Mouse (Mus musculus) embryo, embryonic 11 days (tissue): Measurements from ENCODE around the gene Mgat5.

Source experiments
- DNase-seq: peaks from one replicate; pipeline ENCODE4 v3.0.0-alpha.2; 2015

Gene Mgat5

DNA sequence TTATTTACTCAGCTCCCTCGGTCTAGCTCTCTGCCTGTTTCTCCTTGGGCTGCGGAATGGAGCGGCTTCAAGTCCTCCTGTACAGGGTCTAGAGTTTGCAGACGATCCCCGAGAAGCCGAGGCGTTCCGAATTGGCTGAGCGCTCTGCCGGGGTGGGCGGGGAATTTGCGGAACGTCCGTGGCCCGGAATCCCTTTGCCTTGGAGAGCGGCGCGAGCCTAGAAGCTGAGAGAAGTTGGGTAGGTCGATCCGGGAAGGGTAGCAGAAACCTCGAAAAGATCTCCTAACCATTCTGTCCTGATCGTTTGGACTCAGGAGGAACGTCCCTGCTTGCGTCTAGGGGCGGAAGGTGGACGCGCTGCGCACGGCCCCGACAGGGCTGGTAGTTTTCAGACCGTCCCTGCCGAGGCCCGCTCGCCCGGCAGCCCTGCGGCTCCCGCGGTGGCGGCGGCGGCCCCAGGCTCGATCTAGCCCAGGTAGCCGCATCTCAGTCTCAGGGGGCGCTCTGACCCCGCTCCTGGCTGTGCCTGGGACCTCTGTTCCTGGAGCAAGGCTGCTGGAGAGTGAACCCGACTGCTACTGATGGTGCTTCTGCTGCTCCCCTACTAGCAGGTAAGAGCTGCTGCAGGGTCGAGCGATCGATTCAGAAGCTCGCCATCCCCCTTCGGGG lies at the start of gene Mgat5:
TSS of gene Mgat5 (plus strand) at position 199 of the 669 bp plus-strand sequence.
- peak; percentile 96 for DNase-seq

DNA sequence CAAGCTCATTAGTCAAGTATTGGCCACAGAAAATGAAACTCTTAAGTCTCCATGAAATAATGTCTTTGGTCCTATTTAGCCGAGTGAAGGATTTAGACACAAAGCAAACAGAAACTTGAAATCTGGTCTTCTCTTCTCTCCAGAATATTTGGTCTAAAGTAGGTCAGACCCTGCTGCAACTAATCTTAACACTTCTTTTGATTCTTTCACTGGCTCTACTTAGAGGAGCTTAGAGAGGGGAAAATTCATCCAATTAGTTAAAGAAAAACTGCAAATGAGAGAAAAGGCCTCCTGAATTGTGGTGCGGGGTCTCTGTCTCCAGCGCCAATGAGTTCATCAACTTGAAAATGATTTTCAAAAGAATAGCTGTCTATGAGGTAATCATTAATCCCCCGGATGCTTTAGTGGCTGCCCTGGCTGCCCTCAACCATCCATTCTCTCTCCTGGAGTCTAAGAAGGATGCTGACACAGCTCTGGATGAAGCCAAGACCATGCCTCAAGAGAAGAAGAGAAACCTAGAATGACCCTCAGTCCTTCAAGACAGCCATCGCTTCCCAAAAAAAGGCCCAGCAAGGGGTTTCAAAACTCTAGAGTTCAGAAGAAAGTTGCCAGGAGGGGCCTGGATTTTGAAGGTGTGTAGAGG lies 44.6 kb upstream of the Mgat5 start:
- DNase-seq = no peak

DNA sequence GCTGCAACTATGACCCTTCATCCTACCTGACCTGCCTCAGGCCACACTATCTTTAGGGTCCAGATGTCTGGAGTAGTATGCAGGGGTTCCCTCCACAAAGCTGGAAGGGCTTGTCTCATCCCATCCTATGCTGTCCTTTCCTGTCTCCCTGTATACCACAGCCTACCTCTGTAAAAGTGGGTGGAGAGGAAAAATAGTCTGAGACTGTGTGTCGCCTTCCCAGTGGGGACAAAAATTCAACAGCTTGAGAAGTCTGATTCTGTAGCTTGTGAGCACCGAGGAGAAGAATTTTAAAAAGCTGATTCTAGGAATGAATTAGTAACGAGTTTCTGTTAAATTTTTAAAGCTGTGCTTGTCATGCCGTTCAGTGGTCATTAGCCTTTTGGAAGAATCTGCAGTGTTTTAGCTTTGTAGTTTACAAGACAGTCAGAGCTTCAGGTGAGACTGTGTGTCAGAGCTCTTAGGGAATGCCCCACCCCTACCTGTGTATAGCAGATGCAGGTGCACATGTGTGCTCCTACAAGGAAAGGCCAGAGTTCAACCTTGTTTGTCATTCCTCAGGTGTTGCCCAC lies 40.1 kb upstream of the Mgat5 start:
- DNase-seq = no peak

DNA sequence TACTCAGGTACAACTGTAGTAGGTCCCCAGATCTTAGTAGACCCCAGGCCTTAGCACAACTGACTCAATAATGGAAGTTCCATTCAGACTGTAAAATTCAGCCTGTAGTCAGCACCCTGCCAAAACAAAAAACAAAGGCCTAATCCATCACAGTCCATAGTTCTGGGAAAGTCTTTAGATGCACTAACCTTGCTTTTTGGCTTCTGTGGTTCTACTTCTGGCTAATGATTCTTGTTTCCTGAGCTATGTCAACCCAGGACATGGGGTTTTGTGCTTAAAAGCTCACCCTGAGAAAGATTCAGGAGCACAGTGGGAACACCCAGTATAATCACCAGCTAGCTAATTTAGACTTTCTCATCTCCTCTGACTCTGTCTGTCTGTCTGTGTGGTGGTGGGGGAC lies 38.3 kb upstream of the Mgat5 start:
- no peak for DNase-seq

DNA sequence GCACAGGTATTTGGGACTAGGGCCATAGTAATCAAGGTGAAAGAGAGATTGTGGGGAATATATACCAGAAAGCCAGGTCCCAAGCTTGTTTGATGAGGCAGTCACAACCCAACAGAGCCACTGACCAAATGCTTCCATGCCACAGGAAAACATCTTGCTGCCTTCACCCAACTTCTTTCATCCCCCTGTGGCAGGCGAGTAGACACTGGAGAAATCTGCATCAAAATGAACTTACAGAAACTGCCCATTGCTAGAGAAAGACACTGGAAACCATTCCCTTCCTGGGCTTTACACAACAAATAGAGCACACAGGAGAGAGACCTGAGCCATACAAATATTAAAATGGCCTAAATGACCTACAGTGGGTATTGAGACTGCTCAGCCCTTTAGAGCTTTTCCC lies 37.2 kb upstream of the Mgat5 start:
- DNase-seq = no peak

DNA sequence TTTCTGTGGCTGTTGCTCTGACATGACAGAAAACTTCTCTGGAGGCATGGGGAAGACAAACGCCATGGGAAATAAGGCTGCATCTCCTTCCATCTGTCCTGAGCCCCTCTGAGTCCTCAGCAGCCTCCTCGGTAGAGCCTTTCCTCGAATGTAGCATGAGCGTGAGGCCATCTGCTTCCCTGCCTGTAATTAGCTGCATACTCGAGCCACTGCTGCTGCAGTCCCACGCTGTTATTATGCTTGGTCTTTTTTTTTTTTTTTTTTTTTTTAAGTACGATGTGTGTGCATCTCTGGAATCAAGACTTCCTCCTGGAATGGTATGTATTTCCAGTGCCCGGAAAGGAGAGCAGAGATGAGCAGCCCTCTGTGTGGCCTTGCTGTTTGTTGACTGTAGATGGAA lies 36.6 kb upstream of the Mgat5 start:
- DNase-seq = peak; percentile 9

DNA sequence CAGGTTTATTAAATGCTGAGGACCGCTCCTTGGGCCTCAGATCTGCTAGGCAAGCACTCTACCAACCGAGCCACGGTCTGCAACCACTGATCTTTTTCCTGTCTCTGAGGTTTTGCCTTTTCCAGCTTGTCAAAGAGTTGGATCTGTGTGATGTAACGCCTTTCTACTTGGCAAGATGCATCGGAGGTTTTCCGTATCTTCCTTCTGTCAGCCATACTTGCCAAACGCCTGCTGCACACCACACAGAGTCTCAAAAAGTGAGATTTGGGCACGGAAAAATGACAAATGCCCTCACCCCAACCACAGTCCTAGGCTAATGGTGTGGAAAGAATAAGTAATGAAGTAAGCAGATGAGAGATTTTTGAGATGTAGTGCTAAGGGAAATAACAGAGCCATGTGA lies 35.3 kb upstream of the Mgat5 start:
- no peak for DNase-seq

DNA sequence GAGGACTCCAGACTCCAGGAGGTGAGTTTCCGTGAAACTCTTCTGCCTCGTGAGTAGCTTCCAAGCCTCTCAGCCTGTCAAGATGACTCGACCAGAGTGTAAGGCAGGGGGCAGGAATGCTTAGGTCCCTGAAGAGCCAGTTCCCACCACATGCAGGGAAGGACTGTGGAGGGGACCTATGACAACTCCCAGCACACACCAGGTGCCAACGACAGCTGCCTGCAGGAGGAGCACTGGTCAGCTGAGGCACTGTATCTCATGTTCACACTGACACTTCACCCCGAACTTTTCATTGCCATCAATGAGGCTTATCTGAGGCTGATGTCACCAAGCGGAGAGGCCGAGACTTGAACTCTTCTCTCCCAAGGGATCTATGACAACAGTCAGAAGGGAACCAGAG lies 33.5 kb upstream of the Mgat5 start:
- no peak for DNase-seq

DNA sequence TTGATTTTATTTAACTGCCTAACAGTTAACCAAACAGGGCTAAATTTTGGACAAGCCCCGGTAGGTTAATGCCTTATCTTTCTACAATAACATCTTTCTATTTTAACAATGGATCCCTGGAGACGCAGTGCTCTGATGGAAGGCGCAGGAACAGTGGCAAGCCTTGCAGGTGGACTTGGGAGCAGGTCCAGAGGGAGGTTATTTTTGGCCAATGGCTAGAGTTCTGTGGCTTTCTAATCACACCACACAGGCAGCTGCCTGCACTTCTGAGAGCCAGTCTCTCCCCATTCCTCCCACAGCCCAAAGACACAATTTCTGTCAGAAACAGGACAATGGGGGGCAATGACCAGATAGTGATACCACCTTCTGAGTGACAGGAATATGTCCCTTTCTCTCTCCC lies 31.4 kb upstream of the Mgat5 start:
- no peak for DNase-seq

DNA sequence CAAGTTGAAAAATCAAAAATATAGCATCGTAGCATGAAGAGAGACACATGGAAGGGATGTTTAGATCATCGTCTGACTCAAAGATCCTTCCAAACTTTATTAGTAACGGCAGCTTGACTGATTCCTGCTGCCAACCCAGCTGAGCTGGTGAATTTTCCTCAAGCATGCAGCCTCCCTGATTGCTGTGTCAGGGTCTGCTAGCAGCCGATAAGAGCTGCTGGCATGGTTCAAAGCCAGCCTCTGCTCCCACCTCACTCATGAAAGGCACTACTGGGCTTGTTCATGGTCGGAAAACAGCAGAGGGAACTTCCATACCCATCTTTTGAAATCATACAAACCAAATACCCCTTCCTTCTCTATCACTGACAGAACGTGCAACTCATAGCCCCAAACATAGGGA lies 12.4 kb upstream of the Mgat5 start:
- no peak for DNase-seq

DNA sequence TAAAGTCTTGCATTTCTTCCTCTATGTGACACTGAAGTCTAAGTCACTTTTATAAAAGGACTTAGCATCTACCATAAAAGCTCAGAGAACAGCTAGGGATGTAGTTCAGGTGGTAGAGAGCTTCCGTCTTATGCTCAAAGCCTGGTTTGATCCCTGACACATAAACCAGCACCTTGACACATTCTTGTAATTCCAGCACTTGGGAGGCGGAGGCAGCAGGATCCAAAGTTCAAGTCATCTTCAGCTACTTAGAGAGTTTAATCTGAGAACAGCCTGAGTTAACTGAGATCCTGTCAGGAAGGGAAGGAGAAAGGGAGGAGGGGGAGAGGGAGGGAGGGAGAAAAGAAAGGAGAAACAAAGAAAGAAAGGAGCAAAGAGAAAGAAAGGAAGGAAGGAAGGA lies 5.6 kb upstream of the Mgat5 start:
- no peak for DNase-seq

DNA sequence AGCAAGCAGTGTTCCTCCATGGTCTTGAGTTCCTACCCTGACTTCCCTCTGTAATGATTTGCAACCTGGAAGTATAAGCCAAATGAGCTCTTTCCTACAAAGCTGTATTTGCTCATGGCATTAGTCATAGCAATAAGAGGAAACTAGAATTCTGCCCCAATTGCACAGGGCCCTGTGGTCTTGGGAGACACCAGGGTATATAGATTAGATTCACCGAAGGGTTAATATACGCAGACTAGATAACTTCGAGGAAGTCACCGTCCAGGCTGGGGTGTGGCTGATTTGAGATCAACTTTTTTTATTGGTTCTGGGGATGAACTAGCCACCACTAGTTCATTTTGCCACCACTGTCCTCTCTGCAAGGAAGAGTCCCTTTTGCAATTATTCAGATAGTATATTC lies 2.5 kb upstream of the Mgat5 start:
- DNase-seq = no peak

DNA sequence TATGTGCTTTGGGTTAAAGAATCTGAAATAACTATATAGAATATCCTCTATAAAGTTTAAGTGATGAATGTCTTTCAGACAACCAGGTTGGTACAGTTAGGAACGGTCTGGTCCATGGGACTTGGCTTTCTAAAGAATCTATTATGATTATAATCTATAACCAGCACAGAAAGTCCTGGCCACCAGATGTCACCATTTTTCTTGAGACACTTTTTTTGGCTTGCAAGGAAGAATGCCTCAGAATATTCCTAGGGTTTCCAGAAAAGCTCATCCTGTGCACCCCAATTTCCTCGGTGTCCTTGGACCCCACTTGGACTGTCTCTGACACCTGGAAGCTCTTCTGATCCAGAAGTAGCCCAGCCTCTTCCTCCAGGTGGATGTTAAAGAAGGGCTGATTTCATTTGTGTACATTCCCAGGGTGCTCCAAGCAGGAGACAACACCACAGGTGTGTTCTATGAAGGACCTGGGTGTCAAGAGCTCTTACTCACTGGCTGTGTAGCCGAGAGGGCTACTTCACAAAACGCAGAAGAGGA lies 1.5 kb upstream of the Mgat5 start:
- peak; percentile 64 for DNase-seq

DNA sequence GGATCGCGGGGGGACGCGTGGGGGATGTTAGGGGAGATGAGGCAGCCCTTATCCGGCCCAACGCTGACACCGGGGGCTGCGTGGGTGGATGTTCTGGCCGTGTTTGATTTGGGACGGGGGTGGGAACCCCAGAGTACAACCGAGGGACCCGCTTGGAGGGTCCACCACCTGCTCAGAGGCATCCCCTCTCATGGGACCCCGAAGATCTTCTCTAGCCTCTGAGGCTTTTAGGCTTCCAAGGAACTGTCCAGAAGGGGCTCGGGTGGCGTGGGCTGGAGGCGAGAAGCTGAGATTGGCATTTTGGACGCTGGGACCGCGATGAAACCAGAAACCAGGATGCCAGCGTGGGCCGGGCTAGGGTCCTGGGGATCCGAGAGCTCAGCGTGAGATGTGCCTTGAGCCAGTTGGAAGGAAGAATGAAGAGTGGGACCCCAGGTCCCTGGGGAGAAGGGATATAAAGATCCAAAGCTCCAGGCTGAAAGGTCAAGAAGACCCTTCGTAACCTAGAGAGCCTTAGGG lies 745 bp downstream of the Mgat5 start:
- peak; percentile 46 for DNase-seq

DNA sequence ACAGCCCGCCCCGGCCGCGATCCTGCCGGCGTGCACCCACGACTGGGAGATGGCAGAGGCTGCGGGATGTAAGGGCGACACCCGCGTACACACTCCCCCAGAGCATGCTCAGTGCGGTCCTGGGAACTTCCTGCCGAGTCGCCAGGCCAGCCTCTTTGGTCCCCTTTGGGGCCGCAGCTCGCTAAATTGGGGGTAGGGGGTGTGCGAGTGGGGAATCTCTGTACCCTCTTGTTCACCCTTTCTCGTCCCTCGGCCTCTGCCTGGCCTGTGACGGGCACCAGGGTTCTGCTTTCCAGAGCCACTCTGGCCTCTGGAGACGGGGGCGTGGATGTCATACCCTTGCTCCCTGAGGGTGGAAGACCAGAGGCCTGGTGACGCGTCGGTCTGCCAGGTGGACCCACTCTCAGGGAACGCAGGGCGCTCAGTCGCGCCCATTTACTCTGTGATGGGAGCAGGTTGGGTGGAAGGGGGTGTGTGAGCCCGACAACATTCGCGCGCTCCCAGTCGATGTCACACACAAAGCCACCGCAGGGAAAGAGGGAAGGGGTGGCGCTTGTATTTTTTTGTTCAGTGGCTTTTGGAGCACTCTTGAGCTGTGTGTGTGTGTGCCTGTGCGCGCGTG lies 1.3 kb downstream of the Mgat5 start:
- peak; percentile 54 for DNase-seq

DNA sequence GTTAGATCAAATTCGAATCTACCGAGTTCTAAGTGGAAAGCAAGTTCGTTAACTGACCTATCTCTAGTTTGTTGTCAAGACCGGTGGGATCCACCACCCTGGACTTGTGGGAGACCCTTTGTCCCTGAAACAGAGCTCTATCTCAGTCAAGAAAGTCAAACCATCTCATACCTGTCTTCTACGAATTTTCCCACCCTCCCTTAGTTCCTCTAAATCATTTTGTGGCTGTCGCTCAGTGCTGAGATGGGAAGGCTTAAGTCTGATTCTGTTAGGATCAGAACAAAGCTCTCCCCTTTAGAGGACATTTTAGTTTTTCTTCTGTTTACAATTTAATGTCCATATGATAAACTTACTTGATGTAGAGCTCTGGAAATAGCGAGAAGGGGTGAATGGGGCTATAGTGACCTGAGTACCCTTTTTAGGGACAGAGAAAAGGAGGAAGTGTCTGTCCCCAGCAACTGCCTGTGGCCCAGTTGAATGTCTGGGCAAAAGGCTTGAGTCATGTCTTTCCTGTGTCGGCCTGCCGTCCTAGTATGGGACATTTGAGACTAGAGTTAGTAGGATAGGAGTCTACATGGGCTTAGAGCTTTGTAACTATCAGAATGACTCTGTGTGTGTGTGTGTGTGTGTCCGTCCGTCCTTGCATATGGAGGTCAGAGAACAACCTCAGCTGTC lies 2.2 kb downstream of the Mgat5 start:
- DNase-seq = no peak

DNA sequence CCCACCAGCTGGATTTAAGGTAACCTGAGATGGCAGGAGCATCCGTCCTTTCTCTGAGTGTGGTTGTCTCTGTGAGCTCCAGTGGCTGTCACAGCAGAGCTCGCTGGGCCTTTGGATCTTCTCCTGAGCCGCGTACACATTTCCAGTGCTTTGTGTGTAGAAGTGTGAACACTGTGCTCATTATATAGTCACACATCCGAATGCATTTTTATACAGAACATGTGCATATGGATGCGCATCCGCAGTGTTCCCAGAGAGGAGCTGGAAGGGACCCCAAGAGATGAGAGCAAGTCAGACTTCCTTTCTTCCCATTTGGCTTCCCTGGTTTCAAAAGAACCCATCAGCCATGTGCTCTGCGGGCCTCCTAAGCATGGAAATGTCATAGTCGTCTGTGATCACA lies 3.4 kb downstream of the Mgat5 start:
- no peak for DNase-seq

DNA sequence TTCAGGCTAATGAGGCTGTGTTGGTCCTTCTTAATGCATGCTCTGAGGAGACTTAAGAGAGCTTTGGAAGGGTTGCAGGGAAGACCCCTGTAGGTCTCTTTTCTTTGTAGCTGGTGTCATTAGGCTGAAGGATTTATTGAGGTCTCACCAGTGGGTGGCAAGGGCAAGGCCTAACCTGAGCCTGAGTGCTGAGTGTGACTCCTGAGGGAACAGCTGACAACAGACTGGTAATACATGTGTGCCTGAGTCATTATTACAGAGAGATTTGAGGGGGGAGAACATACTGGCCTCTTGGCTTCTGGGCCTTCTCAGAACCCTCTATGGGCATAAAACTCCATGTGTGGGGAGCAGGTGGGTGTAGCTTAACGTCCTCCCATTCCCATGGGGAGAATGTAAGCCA lies 8.0 kb downstream of the Mgat5 start:
- no peak for DNase-seq

DNA sequence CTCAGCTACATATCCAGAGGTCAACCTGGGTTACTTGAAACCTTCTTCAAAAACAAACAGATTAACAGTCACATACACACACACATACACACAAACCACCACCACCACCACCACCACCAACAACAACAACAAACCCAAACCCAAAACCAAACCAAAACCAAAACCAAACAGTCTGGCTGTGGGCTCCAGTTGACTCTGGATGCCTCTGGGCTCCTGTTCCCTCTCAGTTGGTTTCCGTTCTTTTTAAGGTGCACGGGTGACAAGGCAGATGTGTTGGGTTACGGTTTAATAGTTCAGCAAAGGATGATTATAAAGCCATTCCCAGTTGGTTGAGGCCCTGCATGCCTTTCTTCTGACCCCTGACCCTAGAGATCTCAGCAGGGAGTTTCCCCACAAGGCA lies 8.6 kb downstream of the Mgat5 start:
- peak; percentile 14 for DNase-seq

DNA sequence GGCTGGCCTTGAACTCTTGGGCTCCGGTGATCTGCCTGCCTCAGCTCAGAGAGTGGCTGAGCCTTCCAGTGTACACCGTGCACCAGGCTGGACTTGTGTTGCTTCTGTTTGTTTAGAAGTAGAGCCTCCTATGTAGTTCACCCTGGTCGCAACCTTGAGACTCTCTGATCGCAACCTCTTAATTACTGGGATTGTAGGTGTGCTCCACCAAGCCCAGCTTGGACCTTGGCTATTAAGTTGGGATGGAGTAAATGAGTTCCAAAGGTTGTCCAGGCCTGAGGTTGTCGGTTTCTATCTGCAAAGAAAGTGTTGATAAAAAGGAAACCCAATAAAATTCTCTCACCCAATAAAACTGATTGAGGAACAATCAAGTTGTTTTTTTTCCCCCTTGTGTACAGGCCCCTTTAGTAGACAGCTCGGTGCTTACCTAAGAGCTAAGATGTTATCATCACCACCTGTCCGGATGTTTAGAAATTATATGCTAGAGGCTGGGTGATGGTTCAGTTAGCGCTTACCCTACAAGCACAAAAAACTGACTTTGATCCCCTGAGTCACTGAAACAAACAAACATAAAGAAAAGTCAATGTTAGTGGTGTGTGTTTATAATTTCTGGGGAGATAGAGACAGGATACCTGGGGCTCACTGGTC lies 9.9 kb downstream of the Mgat5 start:
- DNase-seq = no peak

DNA sequence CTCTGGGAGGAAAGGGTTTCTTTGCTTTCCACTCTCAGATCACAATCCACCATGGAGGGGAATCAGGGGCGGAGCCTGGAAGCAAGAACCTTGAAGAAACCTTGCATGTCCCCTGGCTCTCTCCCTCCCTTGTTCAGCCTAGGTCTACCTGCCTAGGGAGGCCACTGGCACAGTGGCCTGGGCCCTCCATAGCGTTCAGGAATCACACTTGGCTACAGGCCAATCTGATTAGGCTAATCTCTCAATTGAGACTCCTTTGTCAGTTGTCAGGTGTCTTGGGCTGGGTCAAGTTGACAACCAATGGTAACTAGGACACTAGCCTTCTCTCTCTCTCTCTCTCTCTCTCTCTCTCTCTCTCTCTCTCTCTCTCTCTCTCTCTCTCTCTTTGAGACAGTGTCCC lies 12.2 kb downstream of the Mgat5 start:
- DNase-seq = no peak

DNA sequence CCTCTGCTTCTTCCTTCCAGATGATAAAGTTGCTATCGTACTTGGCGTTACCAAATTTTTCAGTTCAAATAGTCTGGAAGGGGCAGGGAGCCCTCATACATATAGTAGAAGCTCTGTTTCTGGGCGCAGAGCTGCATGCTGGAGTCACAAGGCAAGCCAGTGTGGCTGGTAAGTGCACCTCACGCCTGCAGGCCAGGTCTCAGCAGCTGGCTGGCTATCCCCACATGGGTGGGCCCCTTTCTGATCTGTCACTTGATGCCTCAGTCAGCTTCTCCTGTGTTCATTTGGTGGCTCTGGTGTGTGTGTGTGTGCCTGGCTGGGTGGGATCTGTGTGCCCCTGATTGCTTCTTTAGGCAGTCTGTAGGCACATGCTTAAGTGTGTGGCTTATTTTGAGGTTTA lies 12.8 kb downstream of the Mgat5 start:
- peak; percentile 29 for DNase-seq

DNA sequence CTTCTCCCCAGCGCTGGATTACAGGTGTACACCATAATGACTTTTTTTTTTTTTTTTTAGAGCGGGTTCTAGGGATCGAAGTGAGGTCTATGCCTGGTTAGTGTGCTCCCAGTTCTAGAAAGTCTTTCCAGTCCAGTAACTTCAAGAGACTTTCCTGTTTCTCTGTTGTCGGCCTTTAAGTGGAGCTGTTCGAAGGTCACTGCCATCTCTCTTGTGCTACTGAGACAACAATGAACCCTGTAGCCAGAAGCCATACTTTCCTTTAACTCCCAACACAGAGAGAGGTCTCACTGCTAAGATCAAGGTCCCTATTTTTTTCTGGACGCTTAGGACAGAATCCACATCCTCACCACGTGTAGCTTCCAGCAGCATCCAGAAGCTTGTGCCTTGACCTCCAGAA lies 13.4 kb downstream of the Mgat5 start:
- DNase-seq = no peak
